Comparison of ENCODE assay signal across 23 mouse cellular contexts in genomic region chr4:47964630-47965029, GRCm38 (mm10).
DNase-seq lines count a peak whose midpoint lies in the region; ATAC-seq and TF ChIP-seq lines count a peak whose summit lies in the region.
"Had no signal": no experiment of that assay in that cellular context is flagged by ENCODE, and none has a peak within 500 bp of the region (broad histone marks: within the 10 kb centered on the region; RNA-seq: fewer than 3 reads in every experiment).

No protein-coding gene starts in this region.

- no peak overlapping the region for H3K27ac ChIP-seq in intestine, embryonic 14.5 days (ENCODE audit: low read depth)
- no peak overlapping the region for H3K27ac ChIP-seq in intestine, embryonic 15.5 days
- no peak overlapping the region for H3K27ac ChIP-seq in thymus, adult 2 months (ENCODE audit: control insufficient read depth, insufficient read depth, low read length)
- H3K27ac ChIP-seq: embryonic facial prominence, embryonic 12.5 days; forebrain, embryonic 12.5 days; hindbrain, postnatal 0 days; kidney, postnatal 0 days; limb, embryonic 10.5 days; liver, embryonic 15.5 days; macrophage; midbrain, embryonic 15.5 days; neural tube, embryonic 13.5 days; stomach, postnatal 0 days had no signal

- H3K4me1 ChIP-seq in intestine, embryonic 14.5 days (replicated peaks; ENCODE audit: control insufficient read depth, insufficient read depth, low read length): no peaks in the 10 kb centered on the region
- H3K4me1 ChIP-seq in intestine, embryonic 15.5 days (replicated peaks): no peaks in the 10 kb centered on the region
- no peaks in the 10 kb centered on the region for H3K4me1 ChIP-seq in thymus, adult 2 months (replicated peaks; ENCODE audit: control insufficient read depth, insufficient read depth, low read length)
- H3K4me1 ChIP-seq: embryonic facial prominence, embryonic 12.5 days; forebrain, embryonic 12.5 days; limb, embryonic 10.5 days; liver, embryonic 15.5 days; midbrain, embryonic 15.5 days; neural tube, embryonic 13.5 days had no signal

- no peak overlapping the region for H3K4me3 ChIP-seq in intestine, embryonic 14.5 days (ENCODE audit: low read depth, low read length)
- no peak overlapping the region for H3K4me3 ChIP-seq in intestine, embryonic 15.5 days (replicated peaks)
- no peak overlapping the region for H3K4me3 ChIP-seq in thymus, adult 2 months (ENCODE audit: control insufficient read depth, insufficient read depth, low read length)
- H3K4me3 ChIP-seq: embryonic facial prominence, embryonic 12.5 days; forebrain, embryonic 12.5 days; limb, embryonic 10.5 days; liver, embryonic 15.5 days; midbrain, embryonic 15.5 days; neural tube, embryonic 13.5 days had no signal

- ATAC-seq in intestine, embryonic 14.5 days (replicated peaks; ENCODE audit: low FRiP score, low TSS enrichment, low read depth): no peak
- ATAC-seq in intestine, embryonic 15.5 days: no peak
- 0 out of 2 replicates have a peak, but pooled peaks have one; percentile 47 for ATAC-seq in common myeloid progenitor, adult 5-6 weeks (replicated peaks; ENCODE audit: low read depth, poor library complexity, severe bottlenecking)
- ATAC-seq: hindbrain, postnatal 0 days; midbrain, embryonic 15.5 days had no signal

- no peak for TF ChIP-seq POLR2A in thymus, adult 2 months (IDR thresholded peaks at IDR 0.05; ENCODE audit: control insufficient read depth, extremely low read depth, insufficient read depth, low read length, poor library complexity)

- no peak overlapping the region for H3K4me2 ChIP-seq in intestine, embryonic 14.5 days (ENCODE audit: low read length)
- H3K4me2 ChIP-seq in intestine, embryonic 15.5 days (replicated peaks): no peak overlapping the region
- H3K4me2 ChIP-seq: embryonic facial prominence, embryonic 12.5 days; forebrain, embryonic 12.5 days; heart, embryonic 11.5 days; liver, embryonic 15.5 days; midbrain, embryonic 15.5 days; neural tube, embryonic 13.5 days had no signal

- TF ChIP-seq CTCF in thymus, adult 2 months (IDR thresholded peaks at IDR 0.05; ENCODE audit: borderline replicate concordance, control insufficient read depth, extremely low read depth, insufficient read depth, low read length, poor library complexity): no peak

- 73% methylated on average over 4 of the region's 4 CpGs for WGBS in intestine, embryonic 14.5 days
- 80% methylated on average over 4 of the region's 4 CpGs for WGBS in intestine, embryonic 15.5 days
- WGBS in thymus, adult 2 months: 6% methylated on average over 4 of the region's 4 CpGs

- H3K36me3 ChIP-seq in intestine, embryonic 14.5 days (ENCODE audit: control insufficient read depth, insufficient read depth, low read length): no peaks in the 10 kb centered on the region
- no peaks in the 10 kb centered on the region for H3K36me3 ChIP-seq in intestine, embryonic 15.5 days
- H3K36me3 ChIP-seq in thymus, adult 2 months (ENCODE audit: control insufficient read depth, insufficient read depth, low read length): no peaks in the 10 kb centered on the region
- H3K36me3 ChIP-seq: embryonic facial prominence, embryonic 12.5 days; forebrain, embryonic 12.5 days; limb, embryonic 10.5 days; liver, embryonic 15.5 days; midbrain, embryonic 15.5 days; neural tube, embryonic 13.5 days had no signal

- H3K27me3 ChIP-seq in intestine, embryonic 14.5 days (replicated peaks; ENCODE audit: control insufficient read depth, insufficient read depth, low read length): no peaks in the 10 kb centered on the region
- no peaks in the 10 kb centered on the region for H3K27me3 ChIP-seq in intestine, embryonic 15.5 days (replicated peaks)
- H3K27me3 ChIP-seq in thymus, adult 2 months (ENCODE audit: control insufficient read depth, insufficient read depth, low read length): no peaks in the 10 kb centered on the region
- H3K27me3 ChIP-seq: embryonic facial prominence, embryonic 12.5 days; forebrain, embryonic 12.5 days; liver, embryonic 15.5 days; midbrain, embryonic 15.5 days; neural tube, embryonic 13.5 days had no signal

- no peak overlapping the region for H3K9ac ChIP-seq in intestine, embryonic 14.5 days (ENCODE audit: low read length)
- no peak overlapping the region for H3K9ac ChIP-seq in intestine, embryonic 15.5 days
- H3K9ac ChIP-seq: embryonic facial prominence, embryonic 12.5 days; forebrain, embryonic 12.5 days; liver, embryonic 15.5 days; midbrain, embryonic 15.5 days; neural tube, embryonic 13.5 days had no signal

- no peaks in the 10 kb centered on the region for H3K9me3 ChIP-seq in intestine, embryonic 14.5 days (ENCODE audit: control insufficient read depth, low read length)
- no peaks in the 10 kb centered on the region for H3K9me3 ChIP-seq in intestine, embryonic 15.5 days
- H3K9me3 ChIP-seq: embryonic facial prominence, embryonic 12.5 days; forebrain, embryonic 12.5 days; limb, embryonic 10.5 days; liver, embryonic 15.5 days; midbrain, embryonic 15.5 days; neural tube, embryonic 13.5 days had no signal

- DNase-seq in intestine, embryonic 14.5 days (ENCODE audit: low spot score): peak; percentile 16
- peak; percentile 37 for DNase-seq in thymus, adult 2 months
- DNase-seq in thymus, postnatal 4 days: peak; percentile 40
- DNase-seq in ovary, adult 18-20 months (ENCODE audit: low spot score): no peak
- DNase-seq in cerebellum, adult 9-10 months: no peak
- DNase-seq in lung, postnatal 4 days: no peak
- DNase-seq: adrenal gland, postnatal 25 days; cerebellum, adult 8-10 months; kidney, adult 18-20 months; liver had no signal

Comparison
In these comparisons a context has a peak if more than half of its experiments do, and no peak if none do; other contexts are left out.
1. DNase-seq: peak in intestine, embryonic 14.5 days (single experiment), thymus, adult 2 months (single experiment) and thymus, postnatal 4 days (single experiment); none in ovary, adult 18-20 months (single experiment), cerebellum, adult 9-10 months (single experiment) and lung, postnatal 4 days (0 of 2).